Mouse (Mus musculus) cerebellum, adult 2 months (tissue): ENCODE results near the gene Ryk. TPM values are rescaled to one million over a fixed set of nuclear protein-coding genes. Genes with fewer than 3 reads are reported as not detected.

Source experiments
- DNase-seq, 2 experiments: peaks; one replicate each; pipeline ENCODE4 v3.0.0; 2021
- H3K27ac ChIP-seq: fragments of 200-500 bp; 2 replicates; pipeline ENCODE4 v1.5.1; 2012; ENCODE audit warnings: low read length, control low read depth, inconsistent platforms; ENCODE audit not compliant: insufficient read depth
- H3K27me3 ChIP-seq: fragments of 200-500 bp; 2 replicates; pipeline ENCODE4 v1.6.1; 2012; ENCODE audit warnings: inconsistent platforms, mild to moderate bottlenecking, low read length, moderate library complexity; ENCODE audit not compliant: control insufficient read depth, insufficient read depth
- H3K4me1 ChIP-seq: fragments of 200-500 bp; 2 replicates; pipeline ENCODE4 v1.6.1; 2011; ENCODE audit warnings: low read length; ENCODE audit not compliant: control insufficient read depth, insufficient read depth
- H3K4me3 ChIP-seq: fragments of 200-500 bp; replicated peaks from 2 replicates; pipeline ENCODE3; 2011; ENCODE audit warnings: mild to moderate bottlenecking, low read depth, low read length, control low read depth; ENCODE audit not compliant: insufficient read depth
- CTCF ChIP-seq: fragments of 200-500 bp; IDR thresholded peaks from 2 replicates; pipeline ENCODE4 v1.5.1; 2011; ENCODE audit warnings: low read depth, mild to moderate bottlenecking, control low read depth, low read length, moderate library complexity, borderline replicate concordance; ENCODE audit not compliant: insufficient read depth
- POLR2A ChIP-seq: fragments of 200-500 bp; IDR thresholded peaks from 2 replicates; pipeline ENCODE4 v1.6.1; 2011; ENCODE audit warnings: low read length, control low read depth, borderline replicate concordance; ENCODE audit not compliant: insufficient read depth
- WGBS: fragments of 180-500 bp; shearing (Covaris S2); methylation state at CpG from one replicate; pipeline ENCODE4 v1.1.7; 2018; 5-methylcytosine and 5-hydroxymethylcytosine counted together
- polyA plus RNA-seq: library from polyadenylated mRNA; depleted of rRNA; stranded (reverse); fragments of >200 nt; gene quantifications from 2 replicates; pipeline ENCODE4 v1.2.3, GENCODE M21; 2012; rRNA removed

Gene Ryk
- polyA plus RNA-seq, 1 experiment = 37.5 TPM

GRCm38 (mm10) chr9:102951091-102951994, 116.6 kb downstream of the Ryk start:
- WGBS = 90% methylated on average over 9 of the region's 9 CpGs
- Histone ChIP-seq H3K4me1 (no peaks in the 10 kb centered on the region), H3K27ac (no peak overlapping the region), H3K27me3 (no peaks in the 10 kb centered on the region), H3K4me3 (no peak overlapping the region)
- TF ChIP-seq POLR2A = no peak
- TF ChIP-seq CTCF = no peak
- no peak for DNase-seq

GRCm38 (mm10) chr9:102955866-102956265, 121.1 kb downstream of the Ryk start:
- H3K27ac ChIP-seq = no peak overlapping the region
- no peaks in the 10 kb centered on the region for H3K4me1 ChIP-seq
- DNase-seq = no peak
- no peak for TF ChIP-seq POLR2A
- no peak for TF ChIP-seq CTCF
- no peak overlapping the region for H3K4me3 ChIP-seq
- no peaks in the 10 kb centered on the region for H3K27me3 ChIP-seq
- 79% methylated on average over 3 of the region's 3 CpGs for WGBS

Other genes with a start within 250 kb of the Ryk start
- 189 and 194 TPM in 2 replicates for gene Anapc13, start 208.6 kb upstream of the Ryk start, polyA plus RNA-seq
- gene Cep63, start 208.4 kb upstream of the Ryk start, polyA plus RNA-seq = 24.4 and 27.1 TPM in 2 replicates
- 23.1 and 24.4 TPM in 2 replicates for gene Amotl2, start 118.2 kb upstream of the Ryk start, polyA plus RNA-seq
- gene Slco2a1, start 153.8 kb downstream of the Ryk start, polyA plus RNA-seq = 3.6 and 5.3 TPM in 2 replicates